Mouse (Mus musculus): ENCODE measurements around the gene Mum1. TPM values are rescaled to one million over a fixed set of nuclear protein-coding genes. Genes with fewer than 3 reads are reported as not detected.
A peak's percentile ranks its signal among the peaks of the same experiment; 100 is the strongest.

The Mum1 gene
- total and polyA plus RNA-seq, 2 experiments, result 7.1 to 10.1 TPM

GRCm38 (mm10) chr10:80227877-80228775, 1.9 kb downstream of the Mum1 start:
- no peak overlapping the region for H3K27ac ChIP-seq (replicated peaks; ENCODE audit: insufficient read depth, low read depth, low read length)
- no peak overlapping the region for H3K4me3 ChIP-seq (ENCODE audit: insufficient read depth, low read depth, low read length)
- TF ChIP-seq CTCF (IDR thresholded peaks at IDR 0.05; ENCODE audit: low read depth, low read length) (no peak), POLR2A (IDR thresholded peaks at IDR 0.05; ENCODE audit: extremely low read depth, insufficient read depth, low read length) (no peak)
- no peak overlapping the region for H3K9ac ChIP-seq (ENCODE audit: low read depth, low read length)
- no peaks in the 10 kb centered on the region for H3K27me3 ChIP-seq (ENCODE audit: control insufficient read depth, insufficient read depth, low read length)
- no peaks in the 10 kb centered on the region; the same call in 1 of the 2 replicates for H3K36me3 ChIP-seq (ENCODE audit: control insufficient read depth, insufficient read depth, low read length)
- no peak for DNase-seq (ENCODE audit: extremely low read depth, low read depth, low spot score)
- H3K79me2 ChIP-seq (ENCODE audit: control insufficient read depth, insufficient read depth, low read length), result no peaks in the 10 kb centered on the region
- 76% methylated on average over 15 of the region's 15 CpGs for WGBS
- peaks cover 4% of the 10 kb centered on the region; the same call in 1 of the 2 replicates for H3K4me1 ChIP-seq (ENCODE audit: control insufficient read depth, insufficient read depth, low read length)

DNA sequence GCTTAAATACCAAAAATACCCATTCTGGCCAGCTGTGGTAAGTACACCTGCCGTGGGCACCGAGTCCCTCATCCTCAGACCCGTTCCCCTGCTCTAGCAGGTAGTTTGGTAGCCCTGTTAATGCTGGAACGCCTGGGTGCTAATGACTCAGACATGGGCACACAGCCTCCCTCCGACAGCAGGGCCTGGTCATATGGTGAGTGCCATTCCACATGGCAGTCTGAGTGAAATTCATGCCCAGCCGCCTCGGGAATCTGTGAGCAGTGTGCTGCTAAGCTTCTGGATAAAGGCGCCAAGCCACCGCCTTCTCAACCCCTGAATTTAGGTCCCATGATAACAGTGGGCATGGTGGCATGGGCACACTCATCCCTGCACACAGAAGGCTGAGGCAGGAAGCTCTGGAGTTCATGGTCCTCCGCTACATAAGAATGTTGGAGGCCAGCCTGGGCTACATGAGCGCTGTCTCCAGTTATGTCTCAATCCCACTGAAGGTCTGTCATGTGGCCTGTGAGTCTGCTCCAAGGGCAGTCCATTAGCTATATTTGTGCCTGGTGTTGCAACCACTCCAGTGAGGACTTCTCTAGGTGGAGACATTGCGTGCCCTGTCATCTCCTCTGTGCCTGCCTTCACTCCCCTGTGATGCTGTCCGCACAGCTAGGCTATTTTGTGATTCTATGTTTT, 10.1 kb downstream of the Mum1 start:
- H3K27ac ChIP-seq (replicated peaks; ENCODE audit: insufficient read depth, low read depth, low read length), result no peak overlapping the region
- H3K9ac ChIP-seq (ENCODE audit: low read depth, low read length), result no peak overlapping the region
- H3K4me3 ChIP-seq (ENCODE audit: insufficient read depth, low read depth, low read length), result no peak overlapping the region
- no peak for DNase-seq (ENCODE audit: extremely low read depth, low read depth, low spot score)
- 0 out of 2 replicates have a peak, but pooled peaks cover 1% of the 10 kb centered on the region for H3K4me1 ChIP-seq (ENCODE audit: control insufficient read depth, insufficient read depth, low read length)
- WGBS, result 95% methylated on average over 13 of the region's 13 CpGs
- peaks cover 8% of the 10 kb centered on the region for H3K36me3 ChIP-seq (ENCODE audit: control insufficient read depth, insufficient read depth, low read length)
- TF ChIP-seq POLR2A (IDR thresholded peaks at IDR 0.05; ENCODE audit: extremely low read depth, insufficient read depth, low read length), result no peak
- no peaks in the 10 kb centered on the region for H3K27me3 ChIP-seq (ENCODE audit: control insufficient read depth, insufficient read depth, low read length)
- H3K79me2 ChIP-seq (ENCODE audit: control insufficient read depth, insufficient read depth, low read length), result no peaks in the 10 kb centered on the region

- Histone ChIP-seq H3K36me3 (ENCODE audit: control insufficient read depth, insufficient read depth, low read length) (peaks cover 8% of the 10 kb centered on the region), H3K79me2 (ENCODE audit: control insufficient read depth, insufficient read depth, low read length) (no peaks in the 10 kb centered on the region), H3K4me3 (ENCODE audit: insufficient read depth, low read depth, low read length) (no peak overlapping the region), H3K27ac (replicated peaks; ENCODE audit: insufficient read depth, low read depth, low read length) (no peak overlapping the region), H3K27me3 (ENCODE audit: control insufficient read depth, insufficient read depth, low read length) (no peaks in the 10 kb centered on the region), H3K4me1 (ENCODE audit: control insufficient read depth, insufficient read depth, low read length) (0 out of 2 replicates have a peak, but pooled peaks cover 1% of the 10 kb centered on the region), H3K9ac (ENCODE audit: low read depth, low read length) (no peak overlapping the region)
- 93% methylated on average over 4 of the region's 4 CpGs for WGBS
- TF ChIP-seq POLR2A (IDR thresholded peaks at IDR 0.05; ENCODE audit: extremely low read depth, insufficient read depth, low read length) (no peak), CTCF (IDR thresholded peaks at IDR 0.05; ENCODE audit: low read depth, low read length) (no peak)
- no peak for DNase-seq (ENCODE audit: extremely low read depth, low read depth, low spot score)
Measured at GRCm38 (mm10) chr10:80237020-80237419, 10.8 kb downstream of the Mum1 start.

GRCm38 (mm10) chr10:80238306-80238705, 12.1 kb downstream of the Mum1 start:
- 69% methylated on average over 3 of the region's 3 CpGs for WGBS
- no peaks in the 10 kb centered on the region for H3K79me2 ChIP-seq (ENCODE audit: control insufficient read depth, insufficient read depth, low read length)
- TF ChIP-seq CTCF (IDR thresholded peaks at IDR 0.05; ENCODE audit: low read depth, low read length) (no peak), POLR2A (IDR thresholded peaks at IDR 0.05; ENCODE audit: extremely low read depth, insufficient read depth, low read length) (no peak)
- H3K9ac ChIP-seq (ENCODE audit: low read depth, low read length), result no peak overlapping the region
- H3K4me3 ChIP-seq (ENCODE audit: insufficient read depth, low read depth, low read length), result no peak overlapping the region
- H3K36me3 ChIP-seq (ENCODE audit: control insufficient read depth, insufficient read depth, low read length), result peaks cover 8% of the 10 kb centered on the region
- 0 out of 2 replicates have a peak, but pooled peaks cover 1% of the 10 kb centered on the region for H3K4me1 ChIP-seq (ENCODE audit: control insufficient read depth, insufficient read depth, low read length)
- no peaks in the 10 kb centered on the region for H3K27me3 ChIP-seq (ENCODE audit: control insufficient read depth, insufficient read depth, low read length)
- no peak overlapping the region for H3K27ac ChIP-seq (replicated peaks; ENCODE audit: insufficient read depth, low read depth, low read length)
- peak; percentile 77 for DNase-seq (ENCODE audit: extremely low read depth, low read depth, low spot score)

DNA sequence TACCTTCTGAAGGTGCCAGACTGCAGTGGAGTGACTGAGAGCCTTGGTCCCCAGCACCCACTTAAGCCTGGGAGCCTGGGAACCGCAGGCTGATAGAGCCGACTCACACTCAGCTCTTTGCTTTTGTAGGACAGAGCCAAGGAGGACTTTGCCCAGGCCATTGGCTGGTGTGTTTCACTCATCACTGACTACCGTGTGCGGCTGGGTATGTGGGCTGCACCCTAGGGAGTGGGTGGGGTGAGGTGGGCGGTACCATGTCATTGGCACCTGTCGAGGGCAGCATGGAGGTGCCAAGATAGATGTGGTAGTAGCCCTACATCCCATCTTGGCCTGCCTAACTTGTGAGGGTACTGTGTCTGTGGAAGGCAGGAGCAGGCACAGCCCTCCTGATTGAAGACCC, 13.6 kb downstream of the Mum1 start:
- DNase-seq (ENCODE audit: extremely low read depth, low read depth, low spot score), result peak; percentile 39
- no peaks in the 10 kb centered on the region for H3K79me2 ChIP-seq (ENCODE audit: control insufficient read depth, insufficient read depth, low read length)
- H3K36me3 ChIP-seq (ENCODE audit: control insufficient read depth, insufficient read depth, low read length), result peaks cover 2% of the 10 kb centered on the region; the same call in 1 of the 2 replicates
- 42% methylated on average over 6 of the region's 6 CpGs for WGBS
- H3K9ac ChIP-seq (ENCODE audit: low read depth, low read length), result no peak overlapping the region
- H3K27ac ChIP-seq (replicated peaks; ENCODE audit: insufficient read depth, low read depth, low read length), result no peak overlapping the region
- TF ChIP-seq CTCF (IDR thresholded peaks at IDR 0.05; ENCODE audit: low read depth, low read length) (no peak), POLR2A (IDR thresholded peaks at IDR 0.05; ENCODE audit: extremely low read depth, insufficient read depth, low read length) (no peak)
- H3K4me1 ChIP-seq (ENCODE audit: control insufficient read depth, insufficient read depth, low read length), result 0 out of 2 replicates have a peak, but pooled peaks cover 1% of the 10 kb centered on the region
- no peaks in the 10 kb centered on the region for H3K27me3 ChIP-seq (ENCODE audit: control insufficient read depth, insufficient read depth, low read length)
- H3K4me3 ChIP-seq (ENCODE audit: insufficient read depth, low read depth, low read length), result no peak overlapping the region
